Mouse (Mus musculus) limb, embryonic 10.5 days (tissue): ENCODE measurements around the gene Tcirg1. TPM values are rescaled to one million over a fixed set of nuclear protein-coding genes. Genes with fewer than 3 reads are reported as not detected.

Source experiments
- DNase-seq: peaks from one replicate; pipeline ENCODE4 v3.0.0-alpha.2; 2017; ENCODE audit warnings: low spot score
- H3K27ac ChIP-seq: fragments of 300-500 bp; sonication (generic); 2 replicates; pipeline ENCODE4 v1.5.1; 2016; ENCODE audit warnings: mild to moderate bottlenecking
- H3K27me3 ChIP-seq: fragments of 300-500 bp; sonication (generic); 2 replicates; pipeline ENCODE4 v1.6.1; 2016; ENCODE audit warnings: low read depth, mild to moderate bottlenecking; ENCODE audit not compliant: poor library complexity, severe bottlenecking
- H3K36me3 ChIP-seq: fragments of 300-500 bp; sonication (generic); 2 replicates; pipeline ENCODE4 v1.6.1; 2016; ENCODE audit warnings: mild to moderate bottlenecking, moderate library complexity
- H3K4me1 ChIP-seq: fragments of 300-500 bp; sonication (generic); 2 replicates; pipeline ENCODE4 v1.6.1; 2016
- H3K4me3 ChIP-seq: fragments of 300-500 bp; sonication (generic); 2 replicates; pipeline ENCODE4 v1.5.1; 2016; ENCODE audit warnings: mild to moderate bottlenecking, moderate library complexity
- H3K9me3 ChIP-seq: fragments of 300-500 bp; sonication (generic); replicated peaks from 2 replicates; pipeline ENCODE4 v1.6.1; 2016; ENCODE audit warnings: mild to moderate bottlenecking
- WGBS: fragments of 180-500 bp; shearing (Covaris S2); methylation state at CpG from one replicate; pipeline ENCODE4 v1.1.7; 2016; 5-methylcytosine and 5-hydroxymethylcytosine counted together
- polyA plus RNA-seq: library from polyadenylated mRNA; unstranded; fragments of >200 nt; fragmentation: Nextera tagmentation; extraction: Ambion mirVana; gene quantifications from 2 replicates; pipeline ENCODE4 v1.2.1, GENCODE M21; 2016

The Tcirg1 gene
- polyA plus RNA-seq: 27.9 and 39.4 TPM in 2 replicates

DNA sequence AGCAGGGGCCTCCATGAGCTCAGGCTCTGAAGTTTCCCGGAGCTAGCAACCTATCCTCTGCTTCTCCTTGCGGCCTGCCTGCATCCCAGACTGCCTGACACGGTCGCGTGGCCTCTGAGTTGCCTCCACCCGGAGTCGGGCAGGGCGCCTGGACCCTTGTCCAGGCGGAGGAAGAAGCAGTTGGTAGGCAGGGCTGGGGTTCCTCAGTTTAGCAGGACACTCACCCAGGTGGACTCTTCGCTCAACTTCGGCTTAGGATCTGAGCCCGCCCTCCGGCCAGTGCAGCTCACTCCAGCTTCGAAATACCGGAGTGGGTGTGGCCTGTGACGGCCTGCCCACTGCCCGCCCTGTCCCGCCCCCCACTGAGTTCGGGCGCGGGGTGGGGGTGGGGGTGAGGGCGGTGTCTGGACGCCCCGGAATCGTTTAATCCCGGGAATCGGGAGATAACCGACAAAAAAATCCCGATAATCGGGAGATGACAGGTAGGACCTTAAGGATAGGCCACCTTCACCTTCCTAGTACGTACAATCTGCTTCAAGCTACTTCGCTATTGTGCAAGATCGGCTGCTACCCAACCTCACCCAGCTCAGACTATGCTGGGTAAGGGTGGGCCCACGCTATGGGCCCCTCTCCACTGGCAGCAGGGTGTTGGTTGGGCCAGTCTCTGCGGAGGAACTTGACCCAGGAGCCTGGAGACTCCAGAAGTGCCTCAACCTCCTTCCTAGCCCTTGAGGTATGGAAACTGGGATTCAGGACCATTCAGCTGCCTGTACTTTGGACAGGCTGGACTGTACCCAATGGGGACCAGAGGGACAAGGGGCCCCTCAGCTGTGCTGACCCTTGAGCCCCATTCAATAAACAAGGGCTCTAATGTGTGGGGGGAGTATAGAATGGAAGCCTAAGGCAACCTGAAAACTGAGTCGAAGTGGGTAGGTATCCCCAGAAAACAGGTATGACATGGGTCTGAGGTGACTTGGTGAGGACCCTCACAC is at the start of gene Tcirg1:
Tcirg1 (minus strand) TSS at position 339 of the 992 bp plus-strand sequence.
- peak; percentile 80 for DNase-seq
- peaks cover 60% of the 10 kb centered on the region for H3K36me3 ChIP-seq
- H3K9me3 ChIP-seq: no peaks in the 10 kb centered on the region
- peaks cover 49% of the 10 kb centered on the region for H3K4me1 ChIP-seq
- H3K4me3 ChIP-seq: peak within 1 kb of the TSS; percentile 58
- H3K27me3 ChIP-seq: no peaks in the 10 kb centered on the region
- H3K27ac ChIP-seq: peak within 1 kb of the TSS; percentile 86
- 6% methylated on average over 36 of the region's 36 CpGs for WGBS

DNA sequence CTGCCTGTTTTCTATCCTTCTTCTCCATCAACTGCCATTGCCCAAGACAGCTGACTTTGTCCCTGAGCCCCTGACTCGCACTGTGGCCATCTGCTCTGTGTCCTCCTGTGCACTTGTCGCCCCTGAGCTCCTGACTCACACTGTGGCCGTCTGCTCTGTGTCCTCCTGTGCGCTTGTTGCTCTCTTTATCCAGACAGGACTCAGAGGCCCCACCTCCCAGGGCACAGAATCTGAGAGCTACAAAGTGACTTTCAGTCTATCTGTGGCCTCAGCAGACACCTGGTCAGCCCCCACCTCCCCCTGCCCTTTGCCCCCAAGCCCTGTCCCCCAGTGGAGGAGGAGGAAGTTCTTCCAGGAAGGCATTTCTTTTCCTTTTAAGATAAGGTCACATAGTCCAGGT is 48.9 kb upstream of the Tcirg1 start:
- 57% methylated on average over 4 of the region's 4 CpGs for WGBS

DNA sequence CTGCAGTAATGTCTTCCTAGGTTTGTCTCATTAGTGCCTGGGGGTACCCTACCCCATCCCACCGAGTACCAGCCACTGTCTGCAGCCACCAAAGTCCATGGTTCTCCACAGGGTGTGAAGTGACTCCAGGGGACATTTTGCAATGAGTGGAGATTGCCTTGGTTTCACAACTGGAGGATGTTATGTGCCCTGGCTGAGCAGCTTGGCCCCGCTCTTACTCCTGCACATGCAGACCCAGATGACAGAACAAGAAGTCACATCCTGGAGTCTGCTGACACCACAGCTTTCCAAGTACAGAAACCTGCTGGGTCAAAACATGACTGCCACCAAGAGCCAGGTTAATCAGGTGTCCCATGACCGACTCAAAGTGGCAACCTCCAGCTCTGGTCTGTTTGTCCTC is 48.1 kb upstream of the Tcirg1 start:
- H3K4me3 ChIP-seq: no peak overlapping the region
- H3K36me3 ChIP-seq: no peaks in the 10 kb centered on the region
- DNase-seq: no peak
- H3K27me3 ChIP-seq: no peaks in the 10 kb centered on the region
- no peak overlapping the region for H3K27ac ChIP-seq
- WGBS: 71% methylated on average over 3 of the region's 3 CpGs
- no peaks in the 10 kb centered on the region for H3K9me3 ChIP-seq
- H3K4me1 ChIP-seq: no peaks in the 10 kb centered on the region

More for the DNA sequence above, 48.9 kb upstream of the Tcirg1 start:
- H3K4me1 ChIP-seq: no peaks in the 10 kb centered on the region
- no peak overlapping the region for H3K4me3 ChIP-seq
- H3K9me3 ChIP-seq: no peaks in the 10 kb centered on the region
- H3K27me3 ChIP-seq: no peaks in the 10 kb centered on the region
- no peak overlapping the region for H3K27ac ChIP-seq
- DNase-seq: no peak
- no peaks in the 10 kb centered on the region for H3K36me3 ChIP-seq

DNA sequence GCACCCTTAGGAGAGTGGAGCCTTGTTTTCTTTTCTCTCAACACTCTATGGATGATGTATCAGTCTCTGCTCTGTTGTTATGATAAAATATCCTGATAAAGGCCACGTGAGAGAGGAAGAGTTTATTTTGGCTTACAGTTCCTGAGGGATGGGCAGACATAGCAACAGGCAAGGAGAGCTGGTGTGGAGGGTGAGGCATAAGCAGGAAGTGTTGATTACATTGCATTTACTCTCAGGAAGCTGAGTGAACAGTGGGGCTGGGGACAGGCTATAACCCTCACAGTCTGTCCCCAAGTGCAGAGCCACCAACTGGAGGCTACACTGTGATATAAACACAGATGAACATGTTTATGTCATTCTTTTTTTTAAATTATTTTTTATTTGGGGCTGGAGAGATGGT is 45.2 kb upstream of the Tcirg1 start:
- WGBS: 54% methylated on average over 1 of the region's 1 CpGs
- H3K36me3 ChIP-seq: no peaks in the 10 kb centered on the region
- H3K27me3 ChIP-seq: 0 out of 2 replicates have a peak, but pooled peaks cover 5% of the 10 kb centered on the region
- no peak overlapping the region for H3K4me3 ChIP-seq
- DNase-seq: no peak
- no peak overlapping the region for H3K27ac ChIP-seq
- H3K9me3 ChIP-seq: no peaks in the 10 kb centered on the region
- H3K4me1 ChIP-seq: no peaks in the 10 kb centered on the region

DNA sequence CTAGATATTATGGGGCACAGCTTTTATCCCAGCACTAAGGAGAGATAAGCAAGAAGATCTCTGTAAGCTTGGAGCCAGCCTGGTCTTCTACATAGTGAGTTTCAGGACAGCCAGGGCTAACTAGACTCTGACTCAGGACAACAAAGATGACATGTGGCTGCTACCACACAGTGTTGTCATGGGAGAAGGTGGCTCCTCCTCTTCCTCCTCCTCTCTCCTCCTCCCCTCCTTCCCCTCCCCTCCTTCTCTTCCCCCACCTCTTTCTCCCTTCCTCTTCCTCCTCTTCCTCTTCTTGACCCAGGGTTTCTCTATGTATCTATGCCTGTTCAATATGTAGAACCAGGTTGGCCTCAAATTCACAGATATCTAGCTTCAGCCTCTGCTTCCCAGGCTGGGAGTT is 44.5 kb upstream of the Tcirg1 start:
- 0 out of 2 replicates have a peak, but pooled peaks cover 5% of the 10 kb centered on the region for H3K27me3 ChIP-seq
- no peaks in the 10 kb centered on the region; the same call in 1 of the 2 replicates for H3K4me1 ChIP-seq
- DNase-seq: no peak
- no peaks in the 10 kb centered on the region for H3K9me3 ChIP-seq
- H3K4me3 ChIP-seq: no peak overlapping the region
- no peaks in the 10 kb centered on the region for H3K36me3 ChIP-seq
- H3K27ac ChIP-seq: no peak overlapping the region

DNA sequence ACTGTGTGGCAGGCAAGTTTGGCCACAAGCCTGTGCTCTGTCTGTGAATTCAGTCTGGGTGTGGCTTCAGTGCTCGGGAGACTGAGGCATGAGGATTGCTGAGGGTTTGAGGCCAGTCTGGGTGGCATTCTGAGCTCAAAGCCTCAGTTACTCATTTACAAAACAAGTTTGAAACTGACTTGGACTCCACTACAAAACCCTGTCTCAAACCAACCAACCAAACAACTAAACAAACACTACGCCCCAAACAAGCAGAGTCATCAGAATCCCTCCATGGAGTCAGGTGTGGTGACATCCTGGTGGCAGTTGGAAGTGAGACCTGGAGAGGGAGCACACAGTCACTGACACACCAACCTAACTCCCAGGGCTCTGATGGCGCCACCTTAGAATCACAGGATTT is 43.4 kb upstream of the Tcirg1 start:
- Histone ChIP-seq H3K27me3 (0 out of 2 replicates have a peak, but pooled peaks cover 5% of the 10 kb centered on the region), H3K27ac (no peak overlapping the region), H3K4me3 (no peak overlapping the region), H3K9me3 (no peaks in the 10 kb centered on the region), H3K4me1 (peaks cover 4% of the 10 kb centered on the region), H3K36me3 (no peaks in the 10 kb centered on the region)
- 80% methylated on average over 3 of the region's 3 CpGs for WGBS
- DNase-seq: no peak

DNA sequence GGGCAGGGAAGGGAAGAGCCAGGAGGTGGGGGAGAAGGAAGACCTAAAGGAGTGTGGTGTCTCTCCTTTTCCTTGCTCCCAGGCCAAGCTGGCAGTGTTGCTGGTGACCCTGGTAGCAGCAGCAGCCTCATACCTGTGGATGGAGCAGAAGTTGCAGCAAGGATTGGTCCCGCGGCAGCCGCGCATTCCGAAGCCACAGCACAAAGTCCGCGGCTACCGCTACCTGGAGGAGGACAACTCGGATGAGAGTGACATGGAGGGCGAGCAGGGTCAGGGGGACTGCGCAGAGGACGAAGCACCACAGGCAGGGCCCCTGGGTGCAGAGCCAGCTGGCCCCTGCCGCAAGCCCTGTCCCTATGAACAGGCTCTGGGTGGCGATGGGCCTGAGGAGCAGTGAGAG is 41.6 kb upstream of the Tcirg1 start:
- DNase-seq: no peak
- WGBS: 73% methylated on average over 14 of the region's 14 CpGs

DNA sequence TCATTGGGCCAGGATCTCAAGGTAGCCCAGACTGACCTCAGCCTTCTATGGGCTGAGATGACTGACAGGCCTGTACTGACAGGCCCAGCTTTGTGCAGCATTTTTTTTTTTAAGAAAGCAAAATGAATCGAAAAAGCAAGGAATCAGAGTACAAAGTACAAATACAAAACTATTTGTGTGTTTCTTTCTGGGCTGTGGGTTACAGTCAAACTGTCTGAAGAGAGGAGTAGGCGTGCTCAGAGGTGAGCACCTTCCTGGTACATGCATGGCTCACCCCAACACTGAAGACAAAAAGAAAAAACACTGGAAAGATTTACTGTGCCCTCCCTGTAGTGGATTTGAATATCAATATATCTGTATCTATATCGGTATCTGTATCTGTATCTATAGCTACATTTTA is 40.9 kb upstream of the Tcirg1 start:
- WGBS: 78% methylated on average over 3 of the region's 3 CpGs

More for the DNA sequence above, 41.6 kb upstream of the Tcirg1 start:
- no peak overlapping the region for H3K27ac ChIP-seq
- peaks cover 4% of the 10 kb centered on the region for H3K4me1 ChIP-seq
- H3K36me3 ChIP-seq: no peaks in the 10 kb centered on the region
- no peaks in the 10 kb centered on the region for H3K9me3 ChIP-seq
- peaks cover 13% of the 10 kb centered on the region; the same call in 1 of the 2 replicates for H3K27me3 ChIP-seq
- no peak overlapping the region for H3K4me3 ChIP-seq

DNA sequence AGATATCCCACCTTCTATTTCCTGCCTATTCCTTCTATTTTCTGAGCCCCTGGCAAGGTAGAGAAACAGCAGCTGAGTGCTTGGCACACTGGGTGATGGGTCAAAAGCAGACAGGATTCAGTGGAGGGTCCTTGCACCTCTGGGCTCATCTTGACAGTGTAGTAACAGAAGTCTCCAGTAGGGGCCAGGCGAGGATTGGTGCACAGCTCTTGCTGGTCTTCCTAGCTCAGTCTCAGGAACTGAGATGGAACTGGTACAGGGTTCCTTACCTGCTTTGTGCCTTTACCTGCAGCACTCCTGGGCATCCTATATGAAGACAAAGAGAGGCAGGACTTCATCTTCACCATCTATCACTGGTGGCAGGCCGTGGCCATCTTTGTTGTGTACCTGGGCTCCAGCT is 39.8 kb upstream of the Tcirg1 start:
- peak; percentile 66 for DNase-seq
- no peaks in the 10 kb centered on the region for H3K36me3 ChIP-seq
- H3K27me3 ChIP-seq: peaks cover 22% of the 10 kb centered on the region
- 13% methylated on average over 2 of the region's 2 CpGs for WGBS
- no peak overlapping the region for H3K27ac ChIP-seq
- peaks cover 10% of the 10 kb centered on the region for H3K4me1 ChIP-seq
- no peaks in the 10 kb centered on the region for H3K9me3 ChIP-seq
- no peak overlapping the region for H3K4me3 ChIP-seq

More for the DNA sequence above, 40.9 kb upstream of the Tcirg1 start:
- H3K4me1 ChIP-seq: peaks cover 9% of the 10 kb centered on the region
- H3K27me3 ChIP-seq: peaks cover 20% of the 10 kb centered on the region
- H3K27ac ChIP-seq: no peak overlapping the region
- no peaks in the 10 kb centered on the region for H3K9me3 ChIP-seq
- H3K4me3 ChIP-seq: no peak overlapping the region
- no peak for DNase-seq
- H3K36me3 ChIP-seq: no peaks in the 10 kb centered on the region

DNA sequence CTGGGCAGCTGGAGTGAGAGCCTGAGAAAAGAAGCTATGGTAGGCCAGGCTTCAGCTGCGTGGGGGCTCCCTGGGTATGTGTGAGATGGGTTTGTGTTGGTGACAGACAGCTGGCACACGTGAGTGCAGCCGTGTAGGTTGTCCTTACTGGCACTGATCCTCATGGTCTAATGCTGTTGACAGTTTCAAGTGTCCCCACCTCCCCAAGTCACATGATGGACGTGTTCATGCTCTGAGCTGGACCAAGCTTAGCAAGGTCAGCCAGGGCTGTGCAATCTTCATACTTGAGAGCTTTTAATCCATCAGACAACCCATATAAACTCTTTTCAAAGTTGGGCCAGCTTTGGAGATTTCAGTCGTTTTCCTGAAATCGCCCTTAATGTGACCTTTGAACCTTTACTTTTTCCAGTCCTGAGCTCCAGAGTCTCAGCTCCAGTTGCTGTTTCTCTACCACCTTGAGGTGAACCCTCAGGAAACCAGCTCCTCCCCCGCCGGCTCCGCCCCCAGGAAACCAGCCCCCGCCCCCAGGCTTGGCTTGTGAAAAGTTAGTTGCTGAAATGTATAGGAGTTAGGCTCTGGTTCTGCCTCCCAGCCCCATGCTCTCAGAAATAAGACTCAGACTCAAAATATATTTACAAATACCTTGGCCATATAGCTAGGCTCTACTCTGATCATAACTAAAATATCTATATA is 39.1 kb upstream of the Tcirg1 start:
- peaks cover 22% of the 10 kb centered on the region for H3K27me3 ChIP-seq
- WGBS: 30% methylated on average over 10 of the region's 10 CpGs
- no peak overlapping the region for H3K4me3 ChIP-seq
- H3K9me3 ChIP-seq: no peaks in the 10 kb centered on the region
- no peak overlapping the region for H3K27ac ChIP-seq
- no peak for DNase-seq
- peaks cover 10% of the 10 kb centered on the region for H3K4me1 ChIP-seq
- no peaks in the 10 kb centered on the region for H3K36me3 ChIP-seq

DNA sequence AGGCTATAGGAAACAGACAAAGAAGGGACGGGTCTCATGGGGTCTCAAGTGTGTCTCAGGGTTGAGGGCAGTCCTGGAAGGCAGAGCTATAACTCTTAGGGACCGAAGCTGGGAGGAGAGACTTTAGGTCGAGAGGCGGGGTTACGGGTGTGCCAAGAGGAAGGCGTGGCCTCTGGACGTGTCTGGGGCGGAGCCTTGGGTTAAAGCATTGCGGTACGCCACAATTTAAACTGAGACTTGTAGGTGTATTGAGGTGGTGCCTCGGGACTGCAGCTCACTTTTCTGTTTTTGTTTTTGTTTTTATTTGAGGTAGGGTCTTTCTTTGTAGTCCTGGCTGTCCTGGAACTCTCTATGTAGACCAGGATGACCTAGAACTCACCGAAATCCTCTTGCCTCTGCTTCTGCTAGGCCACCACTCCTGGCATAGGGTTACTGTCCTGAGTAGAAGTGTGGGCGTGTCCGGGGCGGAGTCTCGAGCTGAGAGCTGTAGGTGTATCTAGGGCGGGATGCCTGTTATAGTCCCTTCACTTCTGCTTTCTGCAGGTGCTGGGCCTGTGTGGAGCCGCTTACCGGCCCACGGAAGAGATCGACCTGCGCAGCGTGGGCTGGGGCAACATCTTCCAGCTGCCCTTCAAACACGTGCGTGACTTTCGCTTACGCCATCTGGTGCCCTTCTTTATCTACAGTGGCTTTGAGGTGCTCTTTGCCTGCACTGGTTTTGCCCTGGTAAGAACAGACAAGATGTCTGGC is 36.2 kb upstream of the Tcirg1 start:
- Histone ChIP-seq H3K9me3 (no peaks in the 10 kb centered on the region), H3K36me3 (no peaks in the 10 kb centered on the region), H3K27me3 (peaks cover 17% of the 10 kb centered on the region), H3K27ac (no peak overlapping the region), H3K4me1 (peaks cover 10% of the 10 kb centered on the region), H3K4me3 (0 out of 2 replicates have a peak overlapping the region, but pooled peaks have one; percentile 20)
- WGBS: 17% methylated on average over 27 of the region's 27 CpGs
- no peak for DNase-seq

DNA sequence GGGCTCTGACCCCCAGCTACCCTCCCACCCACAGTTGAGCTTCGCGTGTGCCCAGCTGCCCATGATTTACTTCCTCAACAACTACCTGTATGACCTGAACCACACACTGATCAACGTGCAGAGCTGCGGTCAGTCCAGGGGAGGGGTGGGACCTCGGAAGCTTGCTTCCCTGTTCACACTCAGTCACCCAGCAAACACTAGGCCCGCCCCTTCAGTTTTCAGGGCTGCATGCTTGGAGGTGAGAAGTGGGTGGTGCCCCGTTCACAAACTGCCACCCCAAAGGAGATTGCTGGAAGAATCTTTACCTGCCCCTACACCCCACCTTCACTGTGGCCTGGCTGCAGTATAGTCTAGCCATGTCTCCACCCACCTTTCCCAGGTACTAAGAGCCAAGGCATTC is 35.4 kb upstream of the Tcirg1 start:
- Histone ChIP-seq H3K27ac (no peak overlapping the region), H3K9me3 (no peaks in the 10 kb centered on the region), H3K4me1 (peaks cover 10% of the 10 kb centered on the region), H3K27me3 (peaks cover 17% of the 10 kb centered on the region), H3K36me3 (no peaks in the 10 kb centered on the region), H3K4me3 (no peak overlapping the region)
- WGBS: 75% methylated on average over 7 of the region's 7 CpGs
- no peak for DNase-seq
